Mouse (Mus musculus) hindbrain, postnatal 0 days (tissue): ENCODE data around the gene Farp1. TPM values are rescaled to one million over a fixed set of nuclear protein-coding genes. Genes with fewer than 3 reads are reported as not detected.

Source experiments
- ATAC-seq: fragments of 200-750 bp; cut with Nextera tagmentation; 2 replicates; pipeline ENCODE4 v1.8.0; 2017; ENCODE audit warnings: mild to moderate bottlenecking, moderate TSS enrichment, moderate library complexity
- DNase-seq: peaks from one replicate; pipeline ENCODE4 v3.0.0-alpha.2; 2015; ENCODE audit warnings: low spot score
- H3K27ac ChIP-seq: fragments of 300-500 bp; sonication (generic); 2 replicates; pipeline ENCODE4 v1.5.1; 2014; ENCODE audit warnings: mild to moderate bottlenecking
- H3K27me3 ChIP-seq: fragments of 300-500 bp; sonication (generic); 2 replicates; pipeline ENCODE4 v1.6.1; 2014; ENCODE audit warnings: low read length, mixed read lengths; ENCODE audit not compliant: insufficient read depth
- H3K36me3 ChIP-seq: fragments of 300-500 bp; sonication (generic); 2 replicates; pipeline ENCODE4 v1.6.1; 2014; ENCODE audit warnings: low read length, mixed read lengths; ENCODE audit not compliant: insufficient read depth
- H3K4me1 ChIP-seq: fragments of 300-500 bp; sonication (generic); 2 replicates; pipeline ENCODE4 v1.6.1; 2014; ENCODE audit warnings: antibody characterized with exemption, low read length, mixed read lengths; ENCODE audit not compliant: insufficient read depth
- H3K4me2 ChIP-seq: fragments of 300-500 bp; sonication (generic); 2 replicates; pipeline ENCODE4 v1.6.1; 2014; ENCODE audit warnings: low read depth, mild to moderate bottlenecking, low read length, moderate library complexity, mixed read lengths
- H3K4me3 ChIP-seq: fragments of 300-500 bp; sonication (generic); 2 replicates; pipeline ENCODE4 v1.5.1; 2014; ENCODE audit warnings: low read length
- H3K9ac ChIP-seq: fragments of 300-500 bp; sonication (generic); replicated peaks from 2 replicates; pipeline ENCODE4 v1.6.1; 2014; ENCODE audit warnings: mild to moderate bottlenecking, low read length, moderate library complexity, mixed read lengths
- H3K9me3 ChIP-seq: fragments of 300-500 bp; sonication (generic); 2 replicates; pipeline ENCODE4 v1.6.1; 2016; ENCODE audit warnings: low read length, mixed read lengths
- CTCF ChIP-seq: IDR thresholded peaks from 2 replicates; pipeline ENCODE4 v1.5.1; 2016; ENCODE audit warnings: antibody characterized with exemption, control low read depth, low read depth
- WGBS: fragments of 180-500 bp; shearing (Covaris S2); extraction: QIAGEN DNeasy Blood & Tissue Kit; methylation state at CpG from one replicate; pipeline ENCODE4 v1.1.7; 2014; 5-methylcytosine and 5-hydroxymethylcytosine counted together
- polyA plus RNA-seq: library from polyadenylated mRNA; unstranded; fragments of >200 nt; fragmentation: Nextera tagmentation; extraction: Ambion mirVana; gene quantifications from 2 replicates; pipeline ENCODE4 v1.2.1, GENCODE M21; 2015
- total RNA-seq: library from RNA; depleted of rRNA; stranded (reverse); fragments of >200 nt; gene quantifications from 2 replicates; pipeline ENCODE4 v1.2.3, GENCODE M21; 2014

The Farp1 gene
- total and polyA plus RNA-seq, 2 experiments from 2014 or later: 31.7 to 99.0 TPM

GRCm38 (mm10) chr14:121231232-121231631, 196.2 kb downstream of the Farp1 start:
- ATAC-seq (no peak), DNase-seq (no peak)
- WGBS: 92% methylated on average over 8 of the region's 8 CpGs
- peaks cover 24% of the 10 kb centered on the region for H3K36me3 ChIP-seq
- H3K4me2 ChIP-seq: no peak overlapping the region
- TF ChIP-seq CTCF: no peak
- H3K4me3 ChIP-seq: no peak overlapping the region
- no peaks in the 10 kb centered on the region for H3K9me3 ChIP-seq
- H3K4me1 ChIP-seq: no peaks in the 10 kb centered on the region
- H3K27ac ChIP-seq: no peak overlapping the region
- H3K9ac ChIP-seq: no peak overlapping the region
- H3K27me3 ChIP-seq: no peaks in the 10 kb centered on the region

GRCm38 (mm10) chr14:121234741-121235307, 199.8 kb downstream of the Farp1 start:
- H3K9ac ChIP-seq: no peak overlapping the region
- peaks cover 31% of the 10 kb centered on the region for H3K36me3 ChIP-seq
- H3K4me2 ChIP-seq: no peak overlapping the region
- no peaks in the 10 kb centered on the region for H3K9me3 ChIP-seq
- 46% methylated on average over 12 of the region's 12 CpGs for WGBS
- DNase-seq (no peak), ATAC-seq (no peak)
- TF ChIP-seq CTCF: no peak
- H3K27me3 ChIP-seq: no peaks in the 10 kb centered on the region
- H3K4me3 ChIP-seq: no peak overlapping the region
- H3K27ac ChIP-seq: no peak overlapping the region
- H3K4me1 ChIP-seq: no peaks in the 10 kb centered on the region

- H3K4me1 ChIP-seq: no peaks in the 10 kb centered on the region
- H3K27me3 ChIP-seq: no peaks in the 10 kb centered on the region
- 48% methylated on average over 4 of the region's 4 CpGs for WGBS
- no peak overlapping the region for H3K27ac ChIP-seq
- H3K4me2 ChIP-seq: no peak overlapping the region
- peaks cover 24% of the 10 kb centered on the region; the same call in 1 of the 2 replicates for H3K36me3 ChIP-seq
- TF ChIP-seq CTCF: no peak
- H3K4me3 ChIP-seq: no peak overlapping the region
- H3K9ac ChIP-seq: no peak overlapping the region
- H3K9me3 ChIP-seq: no peaks in the 10 kb centered on the region
- DNase-seq (no peak), ATAC-seq (0 out of 2 replicates have a peak, but pooled peaks have one; percentile 35)
These were observed 201.7 kb downstream of the Farp1 start for GRCm38 (mm10) chr14:121236736-121237135.

- DNase-seq (no peak), ATAC-seq (no peak)
- no peak for TF ChIP-seq CTCF
- 95% methylated on average over 10 of the region's 10 CpGs for WGBS
- H3K27ac ChIP-seq: no peak overlapping the region
- no peaks in the 10 kb centered on the region for H3K4me1 ChIP-seq
- H3K9me3 ChIP-seq: no peaks in the 10 kb centered on the region
- no peak overlapping the region for H3K9ac ChIP-seq
- H3K27me3 ChIP-seq: no peaks in the 10 kb centered on the region
- H3K4me2 ChIP-seq: no peak overlapping the region
- H3K36me3 ChIP-seq: peaks cover 31% of the 10 kb centered on the region
- no peak overlapping the region for H3K4me3 ChIP-seq
These were observed 203.7 kb downstream of the Farp1 start for GRCm38 (mm10) chr14:121238727-121239126.

- ATAC-seq (no peak), DNase-seq (no peak)
- no peak for TF ChIP-seq CTCF
- Histone ChIP-seq H3K27me3 (no peaks in the 10 kb centered on the region), H3K4me3 (no peak overlapping the region), H3K9ac (no peak overlapping the region), H3K4me2 (no peak overlapping the region), H3K27ac (no peak overlapping the region), H3K36me3 (peaks cover 36% of the 10 kb centered on the region), H3K4me1 (no peaks in the 10 kb centered on the region), H3K9me3 (no peaks in the 10 kb centered on the region)
- WGBS: 85% methylated on average over 8 of the region's 8 CpGs
These were observed 204.4 kb downstream of the Farp1 start for GRCm38 (mm10) chr14:121239386-121239785.

GRCm38 (mm10) chr14:121244104-121244503, 209.1 kb downstream of the Farp1 start:
- no peaks in the 10 kb centered on the region for H3K4me1 ChIP-seq
- peaks cover 42% of the 10 kb centered on the region for H3K36me3 ChIP-seq
- no peak for TF ChIP-seq CTCF
- H3K27me3 ChIP-seq: no peaks in the 10 kb centered on the region
- no peak overlapping the region for H3K9ac ChIP-seq
- H3K4me2 ChIP-seq: no peak overlapping the region
- DNase-seq (no peak), ATAC-seq (no peak)
- H3K9me3 ChIP-seq: no peaks in the 10 kb centered on the region
- WGBS: 94% methylated on average over 15 of the region's 15 CpGs
- no peak overlapping the region for H3K4me3 ChIP-seq
- H3K27ac ChIP-seq: no peak overlapping the region

GRCm38 (mm10) chr14:121246048-121246731, 211.2 kb downstream of the Farp1 start:
- H3K9ac ChIP-seq: no peak overlapping the region
- no peak for DNase-seq
- TF ChIP-seq CTCF: no peak
- no peak overlapping the region for H3K27ac ChIP-seq
- H3K36me3 ChIP-seq: peaks cover 33% of the 10 kb centered on the region
- H3K27me3 ChIP-seq: no peaks in the 10 kb centered on the region
- H3K4me2 ChIP-seq: no peak overlapping the region
- H3K4me1 ChIP-seq: no peaks in the 10 kb centered on the region
- H3K4me3 ChIP-seq: no peak overlapping the region
- 78% methylated on average over 14 of the region's 14 CpGs for WGBS
- no peak for ATAC-seq
- H3K9me3 ChIP-seq: no peaks in the 10 kb centered on the region
